Mouse (Mus musculus) NIH3T3 (cell line): Measurements from ENCODE around the gene Kalrn.

ENCODE experiments used
- DNase-seq: peaks from one replicate; pipeline ENCODE4 v3.0.0-alpha.2; 2012; ENCODE audit warnings: low read depth

The Kalrn gene

DNA sequence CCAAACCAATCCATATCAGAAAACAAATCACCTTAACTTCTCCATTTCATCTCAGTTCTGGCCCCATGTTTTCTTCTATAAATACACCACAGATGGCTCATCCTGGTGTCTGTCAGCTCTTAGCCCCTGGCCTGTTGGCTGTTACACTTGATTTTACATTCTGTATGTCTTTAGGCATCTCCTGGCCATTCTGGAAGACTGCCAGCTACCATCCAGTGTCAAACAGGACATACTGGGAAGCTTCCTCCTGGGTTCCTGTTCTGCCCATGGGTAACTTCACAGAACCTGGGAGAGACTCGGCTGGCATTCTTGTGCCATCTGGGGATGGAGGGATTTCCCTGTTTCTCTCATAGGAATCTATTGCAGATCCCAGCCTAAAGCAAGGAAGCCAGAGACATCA is 261.8 kb downstream of the Kalrn start:
- DNase-seq, result no peak

GRCm38 (mm10) chr16:34310363-34310762 is 263.0 kb downstream of the Kalrn start:
- DNase-seq, result no peak

DNA sequence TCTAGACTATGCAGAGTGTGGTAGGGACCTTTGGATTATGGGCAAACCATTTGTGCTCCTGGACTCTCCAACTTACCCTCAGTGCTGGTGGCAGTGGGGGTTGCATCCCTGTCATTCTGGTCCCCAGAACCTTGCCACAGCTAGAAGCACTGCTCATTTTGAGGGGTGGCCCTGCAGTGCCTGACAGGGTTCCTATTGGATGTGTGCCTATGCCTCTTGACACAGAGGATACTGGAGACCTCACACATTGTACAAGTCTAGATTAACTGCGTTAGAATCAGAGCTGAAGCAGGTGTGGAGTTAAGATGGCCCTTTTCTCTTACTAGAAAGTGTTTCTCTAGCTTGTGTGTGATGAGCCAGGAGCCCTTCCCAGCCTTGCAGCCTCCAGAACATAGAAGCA is 265.0 kb downstream of the Kalrn start:
- DNase-seq, result no peak

DNA sequence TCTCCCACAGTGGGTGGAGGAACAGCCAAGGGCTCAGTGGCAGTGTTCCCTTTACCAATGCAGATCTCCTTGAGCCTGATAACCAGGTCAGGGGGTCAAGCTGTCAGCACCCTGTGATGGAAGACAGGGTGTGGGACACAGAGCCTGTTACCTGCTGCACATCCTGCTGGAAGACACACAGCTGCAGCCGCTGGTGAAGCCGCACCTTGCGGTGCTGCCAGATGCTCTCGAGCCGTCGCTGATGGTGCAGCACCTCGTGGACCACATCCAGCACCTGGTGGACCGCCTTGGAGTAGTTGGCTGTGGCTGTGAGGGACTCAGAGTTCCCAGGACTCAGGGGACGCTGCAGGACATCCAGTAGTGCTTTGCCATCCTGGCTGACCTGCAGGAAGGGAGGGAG is 265.9 kb downstream of the Kalrn start:
- DNase-seq, result no peak

- no peak for DNase-seq
These were observed 267.7 kb downstream of the Kalrn start for GRCm38 (mm10) chr16:34305586-34305985.

GRCm38 (mm10) chr16:34303818-34304217 is 269.5 kb downstream of the Kalrn start:
- peak; percentile 43 for DNase-seq

DNA sequence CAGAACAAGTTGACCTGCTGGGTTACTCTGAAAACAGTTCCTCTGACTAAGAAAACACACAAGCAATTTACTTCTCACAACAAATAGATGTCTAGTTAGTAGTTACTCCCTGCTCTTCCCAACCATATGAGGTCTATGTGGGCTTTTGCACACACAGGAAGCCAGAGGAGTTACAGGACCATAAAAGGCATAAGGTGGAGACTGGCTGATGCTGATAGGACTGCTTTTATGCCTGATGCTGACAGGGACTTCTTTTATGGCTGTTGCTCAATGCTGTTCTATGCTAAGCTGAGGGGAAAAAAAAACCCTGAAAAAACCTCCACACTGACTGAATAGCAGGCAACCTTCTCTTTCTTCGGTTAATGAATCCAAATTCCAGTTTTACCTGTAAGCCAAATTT is 270.8 kb downstream of the Kalrn start:
- DNase-seq, result no peak

DNA sequence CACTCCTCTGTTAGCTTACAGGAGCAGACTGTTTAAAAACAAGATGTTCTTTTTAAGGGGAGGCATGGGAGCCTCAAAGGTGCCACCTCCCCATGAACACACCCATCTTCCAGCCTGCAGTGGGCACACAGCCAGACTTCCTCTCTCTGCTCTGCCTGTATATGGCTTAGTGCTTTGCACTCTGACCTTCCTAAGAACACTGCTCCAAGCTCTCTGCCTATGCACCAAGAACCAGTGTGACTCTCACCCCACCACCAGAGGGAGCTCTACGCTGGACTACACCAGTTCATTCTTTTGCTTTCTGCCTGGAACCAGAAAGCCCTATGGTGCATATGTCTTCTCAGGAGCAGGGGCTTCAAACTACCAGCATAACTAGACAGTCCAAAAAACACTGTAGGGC is 271.3 kb downstream of the Kalrn start:
- peak; percentile 49 for DNase-seq

- DNase-seq, result no peak
These were observed 274.1 kb downstream of the Kalrn start for GRCm38 (mm10) chr16:34299226-34299625.

- no peak for DNase-seq
These were observed 275.2 kb downstream of the Kalrn start for GRCm38 (mm10) chr16:34297911-34298682.

- no peak for DNase-seq
These were observed 278.8 kb downstream of the Kalrn start for GRCm38 (mm10) chr16:34294568-34294967.

DNA sequence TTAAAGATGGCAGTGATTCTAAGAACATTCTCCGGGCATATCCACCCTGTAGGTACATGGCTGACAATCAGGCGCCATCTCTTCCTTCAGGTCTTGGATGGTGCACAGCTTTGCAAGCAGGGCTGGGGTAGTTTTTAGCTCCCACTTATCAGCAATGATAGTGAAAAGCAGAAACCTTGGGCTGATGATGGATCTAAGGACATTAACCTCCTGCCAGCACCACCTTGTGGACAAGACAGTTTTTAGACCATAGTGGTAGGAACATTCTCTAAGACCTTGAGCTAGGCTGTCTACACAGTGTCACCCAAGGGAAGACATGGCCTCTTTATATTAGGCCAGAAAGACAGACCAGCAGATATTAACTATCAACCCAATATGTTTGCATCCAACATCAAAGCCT is 279.7 kb downstream of the Kalrn start:
- no peak for DNase-seq

DNA sequence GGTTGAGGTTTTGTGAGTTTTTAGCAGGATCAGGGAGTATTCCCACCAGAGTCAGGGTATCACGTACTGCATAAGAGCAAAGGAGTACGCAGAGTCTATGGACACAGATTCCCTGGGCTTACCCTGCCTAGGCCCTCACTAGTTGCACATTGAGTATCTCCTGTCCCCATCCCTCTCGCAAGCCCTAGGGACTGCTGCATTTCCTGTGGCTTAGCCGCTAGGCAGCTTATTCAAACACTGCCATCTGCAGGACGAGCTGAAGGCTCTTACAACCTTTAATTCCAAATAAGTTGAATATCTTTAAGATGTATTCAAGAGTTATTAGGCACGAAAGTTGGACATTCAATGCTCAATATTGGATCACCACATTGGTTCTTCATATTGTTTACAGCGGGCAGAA is 283.7 kb downstream of the Kalrn start:
- DNase-seq, result no peak

GRCm38 (mm10) chr16:34282026-34282425 is 291.3 kb downstream of the Kalrn start:
- DNase-seq, result no peak

DNA sequence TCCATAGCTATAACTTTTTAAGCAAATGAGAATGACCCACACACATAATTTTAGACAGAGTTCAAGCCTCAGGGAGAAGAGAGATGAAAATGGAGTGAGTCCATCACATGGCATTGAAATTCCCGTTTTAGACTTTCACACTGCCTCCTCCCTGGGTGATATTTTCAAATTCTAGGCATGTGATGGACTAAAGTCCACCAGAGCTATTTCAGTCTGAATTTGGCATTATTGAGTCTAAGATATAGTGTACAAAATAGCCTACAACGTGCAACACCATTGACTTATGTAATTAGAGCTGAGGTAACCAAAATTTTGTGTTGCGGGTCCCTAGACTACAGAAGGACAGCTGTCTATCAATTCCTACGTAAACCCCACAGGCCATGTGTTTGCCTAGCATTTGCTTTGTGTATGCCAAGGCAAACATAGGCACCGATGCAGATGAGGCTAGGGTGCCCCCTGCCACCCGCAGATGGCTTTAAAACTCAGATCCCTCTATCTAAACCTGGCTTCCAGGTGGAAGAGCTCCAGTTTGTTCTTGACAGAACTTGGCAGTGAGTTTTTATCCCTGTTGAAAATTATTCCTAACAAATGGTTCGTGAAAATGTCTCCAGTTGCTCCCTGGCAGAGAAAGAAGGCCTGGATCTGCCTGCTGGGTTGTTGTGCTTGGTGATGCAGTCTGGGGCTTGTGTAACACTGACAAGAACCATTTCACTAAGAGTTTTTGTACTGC is 293.5 kb downstream of the Kalrn start:
- DNase-seq, result no peak

DNA sequence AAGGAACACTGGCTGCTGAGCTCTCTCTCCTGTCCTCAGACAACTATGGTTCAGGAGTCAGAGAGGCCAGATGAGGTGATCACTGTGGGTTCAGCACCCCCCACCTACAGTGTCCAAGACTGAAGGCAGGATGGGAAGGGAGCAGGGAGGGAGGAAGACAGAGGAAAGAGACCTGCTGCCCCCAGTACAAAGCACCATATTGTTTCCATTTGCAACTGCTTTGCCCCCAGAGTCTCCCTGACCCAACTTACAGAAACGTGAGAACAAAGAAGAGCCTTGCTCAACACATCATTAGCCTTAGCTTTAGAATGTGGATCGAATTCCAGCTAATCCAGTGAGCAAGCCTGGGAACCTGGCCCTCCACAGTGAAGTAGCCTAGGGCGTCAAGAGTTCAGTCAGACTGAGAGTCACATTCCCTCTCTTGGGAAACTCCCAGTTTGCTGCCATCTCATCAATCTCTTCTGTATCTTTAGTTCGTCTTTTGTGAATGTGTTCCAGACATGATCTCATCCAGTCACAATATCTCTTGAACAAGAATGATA is 295.0 kb downstream of the Kalrn start:
- DNase-seq, result peak; percentile 31

GRCm38 (mm10) chr16:34274607-34275006 is 298.7 kb downstream of the Kalrn start:
- peak; percentile 53 for DNase-seq

DNA sequence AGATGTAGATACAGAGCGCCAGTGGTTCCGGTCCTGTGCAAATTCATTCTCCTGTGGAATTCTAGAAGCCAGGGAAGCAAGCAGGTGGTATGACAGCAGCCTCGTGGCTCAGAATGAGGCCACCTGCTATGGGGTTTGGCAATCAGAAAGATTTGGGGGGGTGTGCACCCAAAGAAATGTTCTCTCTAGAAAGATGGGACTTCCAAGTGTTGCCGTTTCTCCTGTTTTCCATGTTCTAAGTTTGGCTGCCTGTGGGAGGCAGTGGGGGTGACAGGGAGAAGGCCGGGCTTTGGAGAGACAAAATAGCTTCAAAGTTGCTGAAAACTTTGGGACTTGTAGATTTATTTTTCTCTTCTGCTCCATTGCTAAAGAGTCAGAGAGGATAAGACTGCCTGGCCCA is 301.9 kb downstream of the Kalrn start:
- no peak for DNase-seq

GRCm38 (mm10) chr16:34270681-34271080 is 302.7 kb downstream of the Kalrn start:
- no peak for DNase-seq

DNA sequence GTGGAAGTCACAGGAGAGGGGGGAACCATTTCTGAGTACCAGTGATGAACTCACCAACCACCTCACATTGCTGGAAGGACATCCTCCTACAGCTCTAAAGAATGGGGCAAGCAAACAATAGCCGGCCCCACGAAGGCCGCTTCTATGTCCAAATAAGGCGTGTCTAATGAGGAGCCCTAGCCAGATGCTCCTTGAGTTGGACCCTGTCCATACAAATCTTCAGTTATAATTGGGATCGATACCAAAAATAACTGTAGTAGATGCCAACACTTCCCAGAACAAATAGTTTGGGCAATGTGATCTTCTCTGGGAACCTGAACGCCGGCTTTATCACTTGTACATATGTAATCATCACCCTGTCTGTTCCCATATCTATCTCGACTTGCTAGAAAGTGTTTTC is 303.7 kb downstream of the Kalrn start:
- DNase-seq, result peak; percentile 14

DNA sequence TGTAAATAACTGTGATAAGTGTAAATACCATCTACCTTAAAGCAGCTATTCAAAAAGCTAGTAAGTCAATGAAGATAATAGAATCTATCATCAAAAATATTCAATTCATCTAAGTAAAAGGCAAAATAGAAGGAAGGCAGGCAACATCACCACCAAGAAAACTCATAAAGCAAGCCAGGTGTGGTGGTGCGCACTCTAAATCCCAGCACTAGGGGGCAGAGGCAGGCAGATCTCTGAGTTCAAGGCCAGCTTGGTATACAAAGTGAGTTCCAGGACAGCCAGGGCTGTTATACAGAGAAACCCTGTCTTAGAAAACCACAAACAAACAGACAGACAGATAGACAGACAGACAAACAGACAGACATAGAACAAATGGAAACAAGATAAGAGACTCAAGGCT is 305.6 kb downstream of the Kalrn start:
- peak; percentile 8 for DNase-seq

DNA sequence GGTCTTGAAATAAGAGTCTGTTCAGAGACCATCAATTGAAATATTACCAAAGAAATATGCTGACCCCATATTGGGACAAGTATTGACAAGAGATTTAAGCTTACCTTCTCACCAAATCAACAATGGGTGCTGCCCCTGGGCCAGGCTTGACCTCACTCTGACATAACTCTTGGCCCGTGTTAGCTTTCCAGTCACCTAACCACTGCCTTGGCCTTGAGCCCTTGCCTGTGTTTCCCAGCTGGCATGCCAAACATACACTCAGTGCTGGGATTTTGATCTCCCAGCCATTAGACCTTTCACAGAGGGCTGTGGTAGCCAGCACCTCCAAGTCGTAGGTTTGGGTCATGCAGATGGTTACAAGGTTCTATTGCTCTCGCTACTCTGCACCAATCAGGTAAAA is 308.7 kb downstream of the Kalrn start:
- peak; percentile 3 for DNase-seq

DNA sequence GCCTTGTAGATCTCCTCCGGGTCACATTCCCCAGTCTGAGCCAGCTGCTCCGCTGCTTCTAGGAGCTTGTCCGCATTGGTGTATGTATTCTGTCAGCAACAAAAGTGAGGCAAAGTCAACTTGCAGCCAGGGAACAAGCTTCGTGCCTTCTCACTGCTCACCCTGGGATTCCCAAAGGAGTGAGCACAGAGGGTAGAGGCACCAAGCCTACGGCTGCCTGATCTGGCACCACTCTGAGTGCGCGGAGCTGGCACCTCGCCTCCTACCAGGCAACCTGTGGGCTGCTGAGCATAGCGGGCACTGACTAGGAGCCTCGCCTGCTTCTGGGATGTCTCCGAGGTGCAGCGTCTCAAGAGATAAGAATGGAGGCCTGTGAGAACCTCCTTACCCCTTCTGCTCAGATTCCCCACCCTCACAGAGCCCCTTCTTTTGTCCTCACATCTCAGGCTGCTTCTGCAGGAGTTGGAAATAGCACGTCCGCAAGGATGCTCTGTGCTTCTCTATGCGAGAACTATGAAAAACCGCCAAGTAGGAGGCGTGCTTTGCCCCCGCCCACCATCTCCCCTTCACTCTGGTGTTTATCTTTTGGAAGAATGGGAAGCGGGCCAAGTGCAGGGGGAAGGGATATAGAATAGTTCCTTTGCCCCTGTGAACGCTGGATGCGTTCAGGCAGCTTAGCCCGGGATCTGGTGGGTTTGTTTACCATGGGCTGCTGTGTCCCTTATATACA is 310.4 kb downstream of the Kalrn start:
- DNase-seq, result no peak
